Mouse (Mus musculus) cortical plate, adult 2 months (tissue): Measurements from ENCODE around the gene Herc2.

ENCODE experiments used
- CTCF ChIP-seq: fragments of 200-500 bp; IDR thresholded peaks from 2 replicates; pipeline ENCODE4 v1.5.1; 2011; ENCODE audit warnings: mild to moderate bottlenecking, control low read depth, low read length; ENCODE audit not compliant: insufficient read depth; ENCODE audit errors: extremely low read depth
- POLR2A ChIP-seq: fragments of 200-500 bp; IDR thresholded peaks from 2 replicates; pipeline ENCODE4 v1.6.1; 2011; ENCODE audit warnings: mild to moderate bottlenecking, low read length, control low read depth; ENCODE audit not compliant: insufficient read depth; ENCODE audit errors: extremely low read depth

DNA sequence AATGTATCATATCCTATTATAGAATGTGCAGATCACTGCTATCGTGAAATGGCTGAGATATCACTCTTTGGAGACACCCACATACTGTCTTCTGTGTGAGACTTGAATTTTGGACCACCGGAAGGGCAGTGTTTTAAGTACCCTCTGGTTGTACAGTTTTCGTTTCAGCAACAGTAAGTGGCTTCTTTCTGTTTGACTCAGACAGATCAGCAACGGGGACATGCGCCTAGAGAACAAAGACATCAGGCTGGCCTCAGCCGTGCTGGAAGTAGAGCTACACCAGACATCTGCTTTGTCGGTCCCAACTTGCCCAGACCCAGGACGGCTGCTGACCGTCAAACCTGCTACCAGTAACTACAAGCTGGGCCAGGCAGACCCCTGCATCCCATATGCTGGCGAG lies 204.6 kb downstream of the Herc2 start:
- TF ChIP-seq POLR2A, result no peak
- TF ChIP-seq CTCF, result no peak
